Mouse (Mus musculus): ENCODE data around the gene Mmp25.

The Mmp25 gene

DNA sequence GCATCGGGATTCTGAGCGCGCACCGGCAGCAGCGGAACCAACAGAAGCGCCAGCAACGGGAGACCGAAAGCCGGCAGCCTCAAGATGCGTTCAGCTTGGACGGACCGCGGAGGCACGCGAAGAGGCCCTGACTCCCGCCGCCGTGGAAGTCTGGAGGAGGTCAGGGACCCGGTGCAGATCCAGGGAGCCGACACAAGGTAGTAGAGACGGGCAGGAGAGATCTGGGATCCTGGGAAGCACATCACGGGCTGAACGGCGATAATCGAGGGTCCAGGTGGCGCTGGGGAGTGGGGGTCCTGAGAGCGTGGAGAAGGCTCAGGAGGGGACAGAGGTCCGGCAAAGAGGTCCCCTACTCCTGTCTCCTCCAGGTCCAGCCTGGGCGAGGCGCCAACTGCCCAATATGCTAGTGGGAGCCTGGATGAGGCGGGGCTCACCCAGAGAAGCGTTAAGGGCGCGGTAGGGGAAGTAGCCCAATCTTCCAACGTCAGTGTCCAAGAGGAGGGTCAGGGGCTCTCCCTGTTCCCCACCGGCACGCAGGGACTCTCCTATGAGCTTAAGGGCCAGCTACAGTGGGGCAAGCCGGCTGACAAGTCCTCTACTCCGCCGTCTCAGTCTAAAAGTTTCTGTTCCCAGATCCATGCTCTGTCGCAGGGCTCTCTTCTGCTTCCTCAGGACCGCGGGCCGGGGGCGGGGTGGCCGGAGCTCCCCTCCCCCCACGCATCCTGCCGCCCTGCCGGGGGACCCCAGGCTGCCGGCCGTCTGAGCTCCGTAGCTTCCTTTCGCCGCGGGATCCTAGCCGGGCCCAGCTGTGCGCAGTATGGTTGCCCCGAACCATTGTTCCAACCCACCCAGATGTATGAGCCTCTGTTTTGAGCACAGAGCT, at the start of gene Mmp25:
Mmp25 (minus strand) TSS at position 665 of the 883 bp plus-strand sequence.
- in situ Hi-C loops (cut with MboI, MseI) = no loop called here

DNA sequence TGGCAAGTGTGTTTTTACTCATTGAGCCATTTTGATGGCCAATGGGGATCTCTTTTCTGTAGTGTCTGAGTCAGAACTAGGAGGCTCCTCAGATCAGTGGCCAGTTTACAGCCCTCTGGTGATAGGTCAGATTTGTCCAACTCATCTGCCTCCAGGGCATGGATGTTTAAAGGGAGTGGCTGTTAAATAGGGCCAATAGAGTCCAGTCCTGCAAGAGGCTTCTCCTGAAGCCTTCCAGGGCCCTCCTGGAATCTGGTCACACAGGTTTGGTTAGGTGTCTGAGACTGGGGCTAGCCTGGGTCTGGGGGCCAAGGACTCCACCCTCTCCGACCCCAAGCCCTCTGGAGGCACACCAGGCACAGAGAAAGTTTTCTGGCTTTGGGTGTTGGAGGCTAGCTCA, 49.4 kb upstream of the Mmp25 start:
- in situ Hi-C loops (cut with MboI, MseI) = no loop called here

GRCm38 (mm10) chr17:23683856-23684672, 39.0 kb upstream of the Mmp25 start, which contains the start of gene Cldn9:
Gene Cldn9 (minus strand): TSS chr17:23684026.
- in situ Hi-C loops (cut with MboI, MseI) = no loop called here

GRCm38 (mm10) chr17:23683226-23683625, 38.1 kb upstream of the Mmp25 start:
- in situ Hi-C loops (cut with MboI, MseI) = no loop called here

DNA sequence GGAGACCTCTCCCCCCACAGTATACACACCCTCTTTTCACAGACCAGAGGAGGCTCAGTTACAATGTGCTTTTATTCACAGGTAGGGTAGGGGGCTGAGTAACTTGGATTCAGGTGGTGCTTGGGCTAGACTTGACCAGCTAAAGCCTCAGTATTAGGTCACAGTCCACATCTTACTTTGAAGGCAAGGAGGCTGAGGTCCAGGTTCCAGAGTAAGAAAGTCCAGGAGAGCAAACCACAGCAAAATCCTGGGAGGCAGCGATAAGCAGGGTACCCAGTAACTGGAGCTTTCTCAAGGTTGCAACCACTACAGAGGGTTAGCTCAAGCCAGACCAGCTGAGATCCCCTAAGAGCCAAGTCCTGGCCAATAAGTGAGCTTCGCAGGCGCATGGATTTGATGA, 37.5 kb upstream of the Mmp25 start:
- in situ Hi-C loops (cut with MboI, MseI) = no loop called here

- in situ Hi-C loops (cut with MboI, MseI) = no loop called here
Observed at GRCm38 (mm10) chr17:23682092-23682491, 37.0 kb upstream of the Mmp25 start.

- in situ Hi-C loops (cut with MboI, MseI) = no loop called here
Observed at GRCm38 (mm10) chr17:23681086-23681485, 36.0 kb upstream of the Mmp25 start.

DNA sequence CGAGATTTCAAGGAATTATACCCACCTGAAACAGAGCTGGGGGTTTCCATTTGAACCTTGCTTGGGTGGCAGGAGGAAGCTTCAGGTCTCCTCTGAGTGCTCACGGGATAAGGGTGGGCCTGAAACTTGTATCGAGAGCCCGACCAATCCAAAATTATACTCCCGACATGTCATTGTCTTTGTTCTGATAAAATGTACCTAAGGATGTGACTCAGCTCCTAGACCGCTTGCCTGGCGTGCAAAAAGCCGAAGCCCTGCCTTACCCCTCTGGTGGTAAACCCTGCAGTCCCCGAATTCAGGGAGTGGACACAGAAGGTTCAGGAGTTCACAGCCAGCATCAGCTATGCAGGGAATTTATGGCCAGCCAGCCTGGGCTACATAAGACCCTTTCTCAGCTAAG, 35.3 kb upstream of the Mmp25 start:
- in situ Hi-C loops (cut with MboI, MseI) = no loop called here

GRCm38 (mm10) chr17:23679127-23679835, 34.2 kb upstream of the Mmp25 start, which contains the start of gene Cldn6:
Gene Cldn6 (plus strand): TSS chr17:23679249.
- in situ Hi-C loops (cut with MboI, MseI) = no loop called here

DNA sequence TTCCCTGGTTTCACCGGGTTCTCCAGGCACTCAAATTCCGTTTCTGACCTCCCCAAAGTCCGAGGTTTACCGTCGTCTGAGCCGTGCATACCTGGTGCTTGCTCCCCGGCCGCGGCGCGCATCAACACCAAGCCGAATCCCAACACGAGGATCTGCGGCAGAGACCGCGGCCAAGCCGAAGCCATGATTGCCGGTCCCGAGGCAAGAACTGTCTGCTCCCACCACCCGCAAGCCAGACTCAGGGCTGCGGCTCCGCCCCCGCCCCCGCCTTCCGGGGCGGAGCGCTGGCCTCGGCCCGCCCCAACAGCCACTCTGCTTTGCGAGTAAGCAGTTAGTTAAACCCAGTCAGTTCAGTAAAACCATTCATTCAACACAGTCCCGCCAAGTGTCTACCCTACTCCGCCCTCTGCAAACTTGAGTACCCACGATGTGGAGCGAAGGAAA, 32.2 kb upstream of the Mmp25 start, which contains the start of gene Tnfrsf12a:
Tnfrsf12a (minus strand) TSS at position 233 of the 444 bp plus-strand sequence.
- in situ Hi-C loops (cut with MboI, MseI) = no loop called here

- in situ Hi-C loops (cut with MboI, MseI) = no loop called here
Observed at GRCm38 (mm10) chr17:23676473-23677031, 31.5 kb upstream of the Mmp25 start.

GRCm38 (mm10) chr17:23675564-23676281, 30.6 kb upstream of the Mmp25 start:
- in situ Hi-C loops (cut with MboI, MseI) = no loop called here

DNA sequence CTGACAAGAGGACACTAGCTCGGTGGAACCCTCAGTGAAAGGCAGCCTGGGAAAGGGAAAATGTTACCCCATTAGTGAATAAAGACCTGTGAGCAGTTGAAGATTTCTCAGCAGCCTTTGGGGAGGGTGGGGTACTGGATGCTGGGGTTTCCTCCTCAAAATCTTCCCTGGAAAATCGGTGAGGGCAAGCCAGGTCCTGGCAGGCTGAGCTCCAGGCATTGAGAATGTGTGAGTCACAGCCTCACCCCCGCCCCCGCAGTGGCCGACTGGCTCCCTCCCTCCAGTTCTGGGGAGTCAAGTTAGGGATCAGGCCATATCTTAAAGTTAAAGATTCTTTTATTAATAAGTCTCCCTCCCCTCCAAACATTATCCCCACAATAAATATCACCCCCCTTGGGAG, 30.1 kb upstream of the Mmp25 start:
- in situ Hi-C loops (cut with MboI, MseI) = no loop called here

- in situ Hi-C loops (cut with MboI, MseI) = no loop called here
Observed at GRCm38 (mm10) chr17:23674271-23674952, 29.3 kb upstream of the Mmp25 start.

- in situ Hi-C loops (cut with MboI, MseI) = no loop called here
Observed at GRCm38 (mm10) chr17:23673424-23674073, 28.5 kb upstream of the Mmp25 start, which contains the start of the genes Hcfc1r1 and Thoc6. Gene Hcfc1r1 (plus strand): TSS chr17:23673596. Gene Thoc6 (minus strand): TSS chr17:23673882.

GRCm38 (mm10) chr17:23672761-23673160, 27.7 kb upstream of the Mmp25 start:
- in situ Hi-C loops (cut with MboI, MseI) = no loop called here

GRCm38 (mm10) chr17:23671519-23671918, 26.4 kb upstream of the Mmp25 start:
- in situ Hi-C loops (cut with MboI, MseI) = no loop called here

GRCm38 (mm10) chr17:23670516-23671074, 25.5 kb upstream of the Mmp25 start:
- in situ Hi-C loops (cut with MboI, MseI) = no loop called here

GRCm38 (mm10) chr17:23665511-23665910, 20.4 kb upstream of the Mmp25 start:
- in situ Hi-C loops (cut with MboI, MseI) = loop anchor here (5.0 kb wide), 1 partner anchor 42 kb away; no protein-coding TSS in a partner anchor

All from regulatory T cell (primary cell).